Mouse (Mus musculus) hematopoietic stem cell, adult 5-6 weeks (primary cell): Measurements from ENCODE around the gene Kcnk5. TPM values are rescaled to one million over a fixed set of nuclear protein-coding genes. Genes with fewer than 3 reads are reported as not detected.

Experiments
- ATAC-seq, 2 experiments: fragments of 125-278 bp in 1 of 2; replicated peaks in 1 of 2; 2 replicates each; pipeline ENCODE4 v1.8.0; 2016 to 2017; ENCODE audit warnings: inconsistent platforms in 2 of 2, mild to moderate bottlenecking in 2 of 2, moderate number of reproducible peaks in 2 of 2, low read depth in 1 of 2, moderate TSS enrichment in 1 of 2; ENCODE audit not compliant: low FRiP score in 2 of 2, poor library complexity in 2 of 2, severe bottlenecking in 2 of 2, insufficient read depth in 1 of 2, low TSS enrichment in 1 of 2
- total RNA-seq: library from RNA; stranded (forward); fragments of 172-1452, 232-1000 nt; gene quantifications from 2 replicates; pipeline ENCODE4 v1.2.3, GENCODE M21; 2017

The Kcnk5 gene
- total RNA-seq, 1 experiment from 2014 or later: 18.8 TPM

DNA sequence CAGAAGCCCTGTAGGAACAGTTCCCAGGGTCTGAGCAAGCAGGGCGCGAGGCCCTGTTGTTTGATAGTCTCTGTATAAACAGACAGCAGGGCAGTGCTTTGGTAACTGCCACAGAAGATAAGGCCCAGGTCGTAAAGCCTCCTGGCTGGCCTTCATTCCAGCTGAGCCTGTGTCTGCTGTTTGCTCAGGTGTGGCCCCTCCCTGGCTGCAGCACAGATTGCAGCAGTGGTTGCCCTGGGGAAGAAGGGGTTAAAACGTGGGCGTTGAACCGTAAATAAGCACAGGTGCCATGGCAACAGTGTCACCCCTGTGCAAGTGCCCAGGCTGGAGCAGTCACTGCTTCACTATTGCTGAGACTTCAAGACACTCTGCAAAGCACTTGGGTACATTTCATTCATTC lies 26.8 kb upstream of the Kcnk5 start:
- no peak for ATAC-seq

DNA sequence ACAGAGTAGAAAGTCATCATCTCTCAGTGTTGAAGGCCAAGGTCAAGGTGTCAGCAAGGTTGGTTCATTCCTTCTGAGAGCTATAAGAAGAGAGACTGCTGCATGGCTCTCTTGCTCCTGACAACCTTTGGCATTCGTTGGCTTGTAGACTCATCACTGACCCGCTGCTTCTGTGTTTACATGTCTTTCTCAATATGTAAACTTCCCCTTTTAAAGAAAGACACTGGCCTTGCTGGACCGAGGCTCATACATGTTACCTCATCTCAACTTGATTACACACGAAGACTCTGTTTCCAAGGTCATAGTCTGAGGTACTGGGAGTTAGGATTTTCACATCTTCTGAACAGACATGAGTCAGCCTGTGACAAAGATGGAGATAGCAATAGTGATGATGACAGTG lies 24.1 kb upstream of the Kcnk5 start:
- ATAC-seq: no peak

DNA sequence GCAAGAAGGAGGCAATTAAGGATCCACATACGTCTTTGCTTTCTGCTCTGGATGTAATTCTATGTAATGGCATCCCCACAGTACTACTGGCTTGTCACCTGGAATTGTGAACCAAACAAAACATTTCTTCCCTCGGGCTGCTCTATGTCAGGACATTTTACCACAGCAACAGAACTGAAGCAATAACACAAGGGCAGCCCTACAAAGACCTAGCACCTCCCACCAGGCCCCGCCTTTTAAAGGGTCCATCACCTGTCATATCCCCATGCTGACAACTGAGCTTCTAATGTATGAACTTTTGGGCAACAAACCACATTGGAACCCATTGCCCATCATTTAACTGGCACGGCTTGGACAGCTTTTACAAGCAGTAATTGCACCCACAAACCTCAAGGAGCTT lies 21.7 kb upstream of the Kcnk5 start:
- peak; percentile 48 to 71; a peak in 2 of 4 replicates for ATAC-seq

DNA sequence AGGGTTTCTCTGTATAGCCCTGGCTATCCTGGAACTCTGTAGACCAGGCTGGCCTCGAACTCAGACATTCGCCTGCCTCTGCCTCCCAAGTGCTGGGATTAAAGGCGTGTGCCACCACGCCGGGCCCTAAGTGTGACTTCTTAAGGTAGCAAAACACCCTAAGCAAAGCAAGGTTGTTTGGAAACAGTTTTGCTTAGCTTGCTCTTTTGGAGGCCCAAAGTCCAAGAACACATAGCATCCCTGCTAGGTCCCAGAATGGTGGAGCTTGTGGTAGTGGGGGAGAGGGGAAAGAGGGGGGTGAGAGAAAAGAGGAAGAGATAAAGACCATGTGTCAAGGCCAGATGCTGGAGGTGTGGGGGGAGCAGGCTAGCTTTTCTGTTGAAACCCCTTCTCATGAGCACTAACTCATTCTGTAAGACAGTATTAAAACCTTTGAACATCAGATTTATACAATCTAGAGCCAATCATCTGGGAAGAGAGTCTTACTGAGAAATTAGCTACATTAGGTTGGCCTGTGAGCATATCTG lies 21.1 kb upstream of the Kcnk5 start:
- ATAC-seq: peak in 1 of 2 experiments; percentile 46; a peak in 1 of 4 replicates

DNA sequence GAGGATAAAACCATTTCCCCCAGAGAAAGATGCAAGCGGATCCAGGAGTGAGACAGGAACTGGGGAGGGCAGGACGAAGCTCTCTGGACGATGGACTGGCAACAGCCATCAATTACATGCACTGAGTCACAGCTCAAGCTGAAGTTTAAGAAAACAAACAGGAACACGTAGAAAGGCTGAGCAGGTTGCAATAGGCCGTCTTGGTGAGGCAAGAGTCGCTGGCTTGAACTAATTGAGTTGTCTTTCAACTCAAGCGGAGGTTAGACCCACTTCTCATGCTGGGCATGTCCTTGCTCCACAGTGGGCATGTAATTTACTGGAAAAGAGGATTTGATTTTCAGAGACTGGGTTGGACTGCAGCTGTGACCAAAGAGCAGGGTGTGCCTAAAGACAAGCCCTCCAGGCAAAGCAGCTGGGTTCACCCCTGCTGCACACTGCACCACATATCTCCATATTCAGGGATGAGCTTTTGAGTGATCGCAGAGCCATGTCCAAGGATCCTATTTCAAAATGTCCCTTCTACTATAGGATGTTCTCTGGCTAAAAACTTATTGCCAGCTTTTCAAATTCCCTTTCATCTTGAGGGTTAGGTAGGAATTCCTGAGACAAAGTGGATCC lies 19.6 kb upstream of the Kcnk5 start:
- no peak for ATAC-seq

DNA sequence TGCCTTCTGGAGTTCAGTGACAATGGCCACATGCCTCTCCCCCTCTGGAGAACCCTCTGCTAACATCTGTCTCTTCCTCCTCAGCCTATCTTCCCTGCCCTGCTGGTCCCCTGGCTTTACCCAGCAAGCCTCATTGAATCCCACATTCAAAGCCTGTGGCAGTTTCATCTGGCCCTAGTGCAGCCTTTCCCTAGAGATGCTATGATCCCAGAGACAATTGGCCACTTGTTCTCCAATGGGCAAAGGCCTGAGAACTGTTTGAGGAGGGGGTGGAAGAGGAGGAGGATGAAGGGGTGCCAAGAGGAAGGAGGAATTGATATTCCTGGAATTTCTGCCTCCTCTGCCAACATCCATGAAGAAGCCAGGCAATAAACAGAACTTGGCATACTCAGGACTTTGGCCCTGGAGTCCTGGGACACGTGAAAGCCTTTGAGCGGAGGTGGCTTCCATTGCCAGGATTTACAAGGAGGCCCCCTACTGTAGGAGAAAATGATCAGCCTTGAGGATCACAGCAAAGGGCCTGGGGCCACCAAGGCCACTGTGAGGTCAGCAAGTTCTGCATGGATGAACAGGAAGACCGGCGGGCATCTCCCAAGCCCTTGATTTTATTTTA lies 11.6 kb upstream of the Kcnk5 start:
- ATAC-seq: no peak

DNA sequence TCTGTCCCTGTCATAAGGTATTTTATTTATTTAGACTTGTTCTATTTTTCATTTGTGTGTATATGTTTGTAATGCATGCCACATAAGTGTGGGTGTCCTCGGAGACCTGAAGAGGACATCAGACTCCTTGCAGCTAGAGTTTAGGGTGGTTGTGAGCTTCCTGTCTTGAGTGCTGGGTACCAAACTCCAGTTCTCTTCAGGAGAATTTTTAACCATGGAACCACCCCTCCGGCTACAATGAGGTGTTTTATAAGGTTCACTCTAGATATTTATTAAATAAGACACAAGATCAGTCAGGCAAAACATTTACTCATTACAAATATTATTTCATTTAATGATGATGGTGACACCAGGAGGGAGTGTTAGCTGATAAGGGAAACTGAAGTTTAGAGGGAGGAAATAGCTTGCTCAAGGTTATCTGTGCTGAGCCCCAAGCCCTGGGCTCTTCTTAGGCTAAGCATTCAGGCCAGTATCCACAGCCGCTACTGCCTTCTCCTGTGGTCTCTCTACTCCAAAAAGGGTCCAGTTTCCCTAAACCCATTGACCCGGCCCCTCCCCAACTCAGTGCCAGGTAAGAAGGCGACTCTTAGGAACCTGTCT lies 9.6 kb upstream of the Kcnk5 start:
- ATAC-seq: no peak

DNA sequence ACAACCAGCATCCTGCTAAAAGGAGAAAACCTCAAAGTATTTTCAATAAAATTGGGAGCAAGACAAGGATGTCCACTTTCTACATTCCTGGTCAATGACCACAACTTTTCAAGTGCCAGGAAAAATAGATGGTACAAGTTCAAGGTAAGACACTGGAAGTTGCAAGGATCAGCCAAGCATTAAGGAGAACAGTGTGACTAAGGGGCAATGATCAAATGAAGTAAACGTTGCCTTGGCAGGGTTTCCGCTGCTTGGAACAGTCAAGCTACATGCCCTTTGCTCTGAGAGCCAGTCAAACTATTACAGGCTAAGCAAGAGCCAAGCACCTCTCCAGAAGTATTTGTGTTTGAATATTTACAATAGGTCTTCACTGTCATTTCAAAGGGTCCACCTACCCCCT lies 8.1 kb upstream of the Kcnk5 start:
- ATAC-seq: no peak

DNA sequence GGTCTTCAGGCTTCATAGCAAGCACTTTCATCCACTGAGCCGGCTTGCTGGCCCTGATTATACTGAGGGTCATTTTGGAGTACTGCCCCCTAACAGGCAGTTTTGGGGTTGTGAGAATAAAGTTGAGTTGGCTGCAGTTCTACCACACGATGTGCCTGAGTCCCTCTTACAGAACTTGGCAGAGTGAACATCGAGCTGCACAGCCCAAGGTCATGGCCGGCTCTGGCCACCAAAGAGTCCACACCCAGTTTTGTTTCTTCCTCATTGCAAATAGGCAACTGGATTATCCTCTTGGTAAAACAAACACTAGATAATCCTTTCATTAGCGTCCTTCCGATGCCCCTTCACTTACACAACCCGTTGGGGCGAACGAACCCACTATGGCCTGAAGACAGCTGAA lies 3.8 kb upstream of the Kcnk5 start:
- no peak for ATAC-seq

DNA sequence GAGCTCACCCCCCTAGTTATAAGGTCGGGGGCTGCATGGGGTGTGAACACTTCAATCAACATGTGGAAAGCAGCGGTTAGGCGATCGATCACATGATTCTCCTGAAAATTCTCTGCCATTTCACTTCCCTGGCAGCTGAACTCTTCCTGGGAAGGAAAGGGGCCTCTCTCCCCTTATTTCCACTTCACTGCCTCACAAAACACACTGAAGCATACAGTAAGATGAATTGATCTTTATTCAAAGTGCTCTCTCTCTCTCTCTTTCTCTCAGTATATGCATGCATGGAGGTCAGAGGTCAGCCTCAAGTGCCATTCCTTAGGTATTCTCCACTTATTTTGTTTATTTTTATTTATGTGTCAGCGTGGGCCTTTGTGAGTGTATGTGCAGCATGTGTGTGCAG lies 2.1 kb upstream of the Kcnk5 start:
- no peak for ATAC-seq

DNA sequence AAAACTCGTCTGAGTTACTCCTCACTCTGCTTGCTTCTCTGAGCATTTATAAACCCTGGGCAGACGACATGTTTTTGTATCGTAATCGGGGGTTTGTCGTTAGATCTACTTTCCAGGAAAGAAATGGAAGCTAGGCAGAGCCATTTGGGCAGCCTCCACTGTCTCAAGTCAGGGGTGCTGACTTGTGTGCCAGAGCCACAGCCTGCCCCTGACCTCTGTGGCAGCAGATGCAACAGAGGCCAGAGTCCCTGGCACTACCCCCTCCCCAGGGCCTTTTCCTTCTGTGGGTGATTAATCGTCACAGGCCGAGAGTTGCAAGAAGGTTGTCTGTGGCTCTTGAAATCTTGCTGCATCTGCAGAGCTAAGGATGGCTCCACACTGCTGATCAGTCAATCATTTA lies 987 bp upstream of the Kcnk5 start:
- no peak for ATAC-seq

DNA sequence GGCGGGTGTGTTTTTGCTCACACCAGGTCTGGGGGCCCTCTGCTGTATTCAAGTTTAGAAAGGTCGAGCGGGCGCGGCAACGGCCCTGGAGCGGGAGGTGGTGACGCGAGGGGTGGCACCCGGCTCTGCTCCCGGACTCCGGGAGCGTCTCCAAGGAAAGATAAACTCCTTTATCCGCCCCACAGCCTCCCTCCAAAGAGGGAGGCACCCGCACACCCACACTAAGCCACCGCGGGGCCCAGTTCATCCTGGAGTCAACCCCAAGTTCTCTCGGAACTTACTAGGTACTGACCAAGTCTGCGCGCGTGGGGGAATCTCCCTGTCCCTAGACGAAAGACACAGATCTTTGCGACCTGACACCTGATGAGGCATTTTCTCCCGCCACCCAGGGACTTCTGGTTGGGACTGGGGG lies 852 bp downstream of the Kcnk5 start:
- ATAC-seq: no peak

DNA sequence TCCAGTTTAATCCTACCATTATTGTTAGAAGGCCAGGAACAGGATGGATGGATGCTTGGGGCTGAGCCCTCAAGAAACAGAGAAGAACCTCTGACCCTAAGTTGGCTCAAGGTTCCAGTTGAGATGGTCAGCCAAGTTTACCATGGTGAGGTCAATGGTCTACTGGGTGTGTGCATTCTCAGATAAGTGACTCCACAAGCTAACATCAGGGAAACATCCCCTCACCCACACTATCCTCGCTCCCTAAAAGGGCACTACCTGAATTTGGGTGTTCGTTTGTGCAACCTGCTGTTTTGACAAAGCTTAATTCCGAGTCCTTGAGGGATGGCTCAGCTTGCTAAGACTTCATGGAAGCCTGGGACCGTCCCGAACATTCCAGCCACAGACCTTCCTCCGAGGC lies 1.3 kb downstream of the Kcnk5 start:
- ATAC-seq: no peak

DNA sequence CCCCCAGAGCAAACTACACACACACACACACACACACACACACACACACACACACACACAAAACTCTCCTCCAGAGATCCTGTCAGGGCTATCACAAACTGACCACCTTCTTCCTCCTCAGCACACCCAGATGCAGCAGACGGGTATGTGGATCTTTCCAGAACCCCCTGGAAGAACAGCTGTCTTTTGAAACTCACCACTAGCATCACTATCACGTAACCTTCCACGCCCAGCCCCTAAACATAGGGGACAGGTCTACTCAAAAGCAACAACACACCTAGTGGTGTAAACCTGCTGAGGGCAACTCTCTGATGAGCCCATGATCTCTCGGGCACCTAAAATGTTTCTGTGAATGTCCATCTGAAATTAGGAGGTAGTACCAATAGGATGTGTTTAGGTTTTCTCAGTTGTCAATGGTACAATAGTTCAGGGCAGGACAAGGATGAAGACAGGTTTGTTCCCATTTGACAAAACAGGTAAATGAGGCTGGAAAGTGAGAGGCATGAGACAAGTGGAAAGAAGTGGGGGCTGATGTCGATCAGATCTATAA lies 1.8 kb downstream of the Kcnk5 start:
- ATAC-seq: no peak

DNA sequence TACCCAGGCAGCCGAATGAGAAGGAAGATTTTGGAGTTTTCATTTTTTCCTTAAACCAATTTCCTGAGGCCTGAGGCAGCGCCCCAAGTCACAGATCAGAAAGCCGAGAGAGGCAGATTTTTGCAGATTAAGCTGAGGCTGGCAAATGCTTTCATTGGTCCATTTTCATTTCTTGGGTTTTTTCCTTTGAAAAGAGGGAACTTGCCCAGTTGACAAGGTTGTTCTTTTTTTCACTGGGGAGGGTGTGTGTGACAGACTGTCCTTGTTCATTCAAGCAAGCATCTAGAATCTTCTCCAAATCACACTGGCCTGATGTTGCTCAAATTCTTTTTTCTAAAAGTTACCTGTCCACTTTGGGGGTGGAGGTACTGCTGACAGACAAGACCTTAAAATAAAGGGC lies 2.5 kb downstream of the Kcnk5 start:
- ATAC-seq: peak; percentile 22 to 24

DNA sequence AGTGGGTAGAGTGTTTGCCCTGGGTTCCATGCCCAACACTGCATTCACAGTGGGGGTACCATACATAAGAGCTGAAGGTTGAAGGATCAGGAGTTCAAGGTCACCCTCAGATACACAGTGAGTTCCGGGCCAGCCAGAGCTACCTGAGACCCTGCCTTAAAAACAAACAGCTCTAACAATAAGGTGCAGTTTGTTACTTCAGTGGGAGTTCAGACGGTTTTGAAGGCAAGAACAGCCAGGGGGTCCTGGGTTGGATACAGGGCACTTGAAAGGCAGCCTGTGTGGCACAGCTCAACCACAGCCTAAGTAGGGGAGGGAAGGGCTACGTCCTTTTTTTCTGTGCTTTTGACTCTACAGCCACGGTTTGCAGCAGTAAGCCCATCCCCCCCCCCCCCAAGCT lies 3.0 kb downstream of the Kcnk5 start:
- peak in 1 of 2 experiments; percentile 34; a peak in 1 of 4 replicates for ATAC-seq

DNA sequence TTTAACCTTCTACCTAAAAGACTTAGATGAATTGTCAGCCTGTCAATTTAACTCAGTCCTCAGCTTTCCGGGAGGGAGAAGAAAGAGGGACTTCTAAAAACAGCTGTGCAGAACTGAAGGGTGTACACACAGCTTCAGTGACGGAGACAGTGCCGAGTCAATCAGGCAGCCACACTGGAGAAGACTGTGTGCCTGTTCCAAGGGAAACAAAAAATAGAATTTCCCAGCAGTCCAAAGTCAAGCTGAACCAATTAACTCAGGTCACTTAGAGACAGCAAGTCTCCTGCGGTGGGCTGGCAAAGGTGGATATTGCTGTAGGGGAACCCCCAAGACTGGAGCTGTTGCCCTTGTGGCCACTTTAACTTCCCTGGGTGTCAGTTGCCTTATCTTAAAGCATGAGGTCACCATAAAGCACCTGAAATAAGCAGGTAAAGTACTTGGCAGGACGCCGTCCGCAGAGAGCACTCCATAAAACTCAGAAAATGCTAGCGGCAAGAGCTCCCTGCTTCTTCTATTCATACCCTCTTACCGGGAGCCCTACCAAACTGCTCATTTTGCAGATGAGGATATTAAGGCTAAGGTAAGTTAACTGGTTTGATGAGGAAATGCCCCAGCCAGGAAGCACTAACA lies 4.0 kb downstream of the Kcnk5 start:
- no peak for ATAC-seq

DNA sequence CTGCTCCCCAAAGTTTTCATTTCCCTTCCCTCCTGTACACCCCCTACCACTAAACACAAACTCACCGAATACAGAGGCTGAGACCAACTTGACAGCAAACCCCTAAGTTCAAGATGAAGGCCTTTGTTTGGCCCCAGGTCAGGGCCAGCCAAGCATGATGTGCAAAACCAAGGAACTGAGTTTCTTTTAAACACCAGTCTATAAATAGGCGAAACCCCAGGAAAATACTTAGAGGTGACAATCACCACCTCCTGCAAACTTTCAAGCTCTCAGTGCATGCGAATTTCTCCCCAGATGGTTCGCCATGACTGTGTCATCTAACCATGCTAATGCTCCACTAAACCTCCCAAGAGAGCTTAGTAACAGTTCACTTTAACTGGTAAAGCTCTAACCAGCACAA lies 5.9 kb downstream of the Kcnk5 start:
- ATAC-seq: no peak
